Mouse (Mus musculus) fibroblast of lung, adult 2 months (primary cell): ENCODE data around the gene Tmem51.
"Not testable (repeated sequence)": the region's sequence is repeated elsewhere in the genome, so short reads cannot be mapped to it uniquely, and the experiment has no call there.

Experiments
- DNase-seq: peaks from one replicate; pipeline ENCODE4 v3.0.0-alpha.2; 2011; ENCODE audit warnings: low read depth

Gene Tmem51

GRCm38 (mm10) chr4:142059841-142060193 is 24.3 kb downstream of the Tmem51 start:
- no peak for DNase-seq

- DNase-seq, result no peak
These were observed 24.8 kb downstream of the Tmem51 start for GRCm38 (mm10) chr4:142059113-142059840.

GRCm38 (mm10) chr4:142057529-142058216 is 26.4 kb downstream of the Tmem51 start:
- no peak for DNase-seq

- DNase-seq, result no peak
These were observed 28.5 kb downstream of the Tmem51 start for GRCm38 (mm10) chr4:142055600-142055999.

GRCm38 (mm10) chr4:142054580-142054979 is 29.5 kb downstream of the Tmem51 start:
- no peak for DNase-seq

- DNase-seq, result no peak
These were observed 30.2 kb downstream of the Tmem51 start for GRCm38 (mm10) chr4:142053661-142054448.

GRCm38 (mm10) chr4:142053261-142053660 is 30.8 kb downstream of the Tmem51 start:
- no peak for DNase-seq

GRCm38 (mm10) chr4:142052391-142053132 is 31.5 kb downstream of the Tmem51 start:
- DNase-seq, result no peak

- not testable (repeated sequence) for DNase-seq
These were observed 32.2 kb downstream of the Tmem51 start for GRCm38 (mm10) chr4:142051883-142052282.

- DNase-seq, result no peak
These were observed 34.1 kb downstream of the Tmem51 start for GRCm38 (mm10) chr4:142049963-142050362.

GRCm38 (mm10) chr4:142048391-142048790 is 35.7 kb downstream of the Tmem51 start:
- no peak for DNase-seq

GRCm38 (mm10) chr4:142047005-142047404 is 37.1 kb downstream of the Tmem51 start:
- DNase-seq, result no peak

- no peak for DNase-seq
These were observed 37.6 kb downstream of the Tmem51 start for GRCm38 (mm10) chr4:142046496-142046895.

- DNase-seq, result no peak
These were observed 38.4 kb downstream of the Tmem51 start for GRCm38 (mm10) chr4:142045595-142046163.

GRCm38 (mm10) chr4:142044452-142044851 is 39.7 kb downstream of the Tmem51 start:
- no peak for DNase-seq

GRCm38 (mm10) chr4:142039662-142040353 is 44.3 kb downstream of the Tmem51 start:
- no peak for DNase-seq

- no peak for DNase-seq
These were observed 46.2 kb downstream of the Tmem51 start for GRCm38 (mm10) chr4:142037897-142038296.

- no peak for DNase-seq
These were observed 55.6 kb downstream of the Tmem51 start for GRCm38 (mm10) chr4:142028533-142028932.

- no peak for DNase-seq
These were observed 57.1 kb downstream of the Tmem51 start for GRCm38 (mm10) chr4:142026965-142027364.

- no peak for DNase-seq
These were observed 59.6 kb downstream of the Tmem51 start for GRCm38 (mm10) chr4:142024536-142024935.

- DNase-seq, result no peak
These were observed 60.9 kb downstream of the Tmem51 start for GRCm38 (mm10) chr4:142023166-142023565.
